Mouse (Mus musculus): Measurements from ENCODE around the gene Nup107.
"Not testable (repeated sequence)": the region's sequence is repeated elsewhere in the genome, so short reads cannot be mapped to it uniquely, and the experiment has no call there.

- TF ChIP-seq POLR2A (IDR thresholded peaks at IDR 0.05; ENCODE audit: borderline replicate concordance, control insufficient read depth, low read depth, low read length); CTCF (IDR thresholded peaks at IDR 0.05; ENCODE audit: control insufficient read depth, insufficient read depth, low read length): not testable (repeated sequence)
These were observed 55.0 kb downstream of the Nup107 start for GRCm38 (mm10) chr10:117737498-117737897.
